Mouse (Mus musculus): ENCODE measurements around the gene Vmn1r148.
"Not testable (repeated sequence)": the region's sequence is repeated elsewhere in the genome, so short reads cannot be mapped to it uniquely, and the experiment has no call there.

The Vmn1r148 gene

DNA sequence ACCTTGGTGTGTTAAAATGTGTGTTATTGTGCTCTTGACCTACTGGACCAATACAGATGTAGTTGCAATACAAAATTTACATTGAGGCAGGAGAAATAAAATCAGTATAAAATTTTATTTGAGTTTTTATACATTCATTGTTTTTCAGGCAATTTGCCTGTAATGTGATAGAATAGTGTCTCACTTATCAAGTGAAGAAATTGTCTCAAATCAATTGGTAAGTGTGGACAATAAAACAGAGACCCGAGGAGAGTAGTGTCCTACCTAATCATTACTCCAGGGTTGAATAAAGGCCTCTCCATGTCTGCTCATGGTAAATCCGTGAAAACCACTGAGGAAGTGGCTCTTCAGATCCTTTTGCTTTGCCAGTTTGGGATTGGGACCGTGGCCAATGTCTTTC is at the start of gene Vmn1r148:
Vmn1r148 (plus strand) TSS at position 301 of the 400 bp plus-strand sequence.
- not testable (repeated sequence) for DNase-seq

DNA sequence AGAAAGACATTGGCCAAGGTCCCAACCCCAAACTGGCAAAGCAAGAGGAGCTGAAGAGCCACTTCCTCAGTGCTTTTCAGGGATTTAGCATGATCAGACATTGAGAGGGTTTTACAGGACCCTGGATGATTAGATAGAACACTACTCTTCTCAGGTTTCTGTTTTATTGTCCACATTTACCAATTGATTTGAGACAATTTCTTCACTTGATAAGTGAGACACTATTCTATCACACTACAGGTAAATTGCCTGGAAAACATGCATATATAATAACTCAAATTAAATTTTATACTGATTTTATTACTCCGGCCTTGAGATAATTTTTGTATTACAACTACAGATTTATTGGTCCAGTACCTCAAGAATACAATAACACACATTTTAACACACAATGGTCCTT is 42.4 kb upstream of the Vmn1r148 start, which contains the start of gene Gm8660:
Gm8660 (minus strand) TSS at position 101 of the 400 bp plus-strand sequence.
- DNase-seq = not testable (repeated sequence)

DNA sequence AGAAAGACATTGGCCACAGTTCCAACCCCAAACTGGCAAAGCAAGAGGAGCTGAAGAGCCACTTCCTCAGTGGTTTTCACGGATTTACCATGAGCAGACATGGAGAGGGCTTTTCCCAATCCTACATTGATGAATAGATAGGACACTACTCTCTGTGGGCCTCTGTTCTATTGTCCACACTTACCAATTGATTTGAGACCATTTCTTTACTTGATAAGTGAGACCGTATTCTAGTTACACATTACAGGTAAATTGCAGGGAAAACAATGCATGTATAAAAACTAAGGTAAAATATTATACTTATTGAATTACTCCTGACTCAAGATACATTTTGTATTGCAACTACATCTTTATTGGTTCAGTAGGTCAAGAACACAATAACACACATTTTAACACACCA is 24.7 kb downstream of the Vmn1r148 start, which contains the start of gene Vmn1r149:
Vmn1r149 (minus strand) TSS at position 101 of the 400 bp plus-strand sequence.
- DNase-seq = not testable (repeated sequence)

DNA sequence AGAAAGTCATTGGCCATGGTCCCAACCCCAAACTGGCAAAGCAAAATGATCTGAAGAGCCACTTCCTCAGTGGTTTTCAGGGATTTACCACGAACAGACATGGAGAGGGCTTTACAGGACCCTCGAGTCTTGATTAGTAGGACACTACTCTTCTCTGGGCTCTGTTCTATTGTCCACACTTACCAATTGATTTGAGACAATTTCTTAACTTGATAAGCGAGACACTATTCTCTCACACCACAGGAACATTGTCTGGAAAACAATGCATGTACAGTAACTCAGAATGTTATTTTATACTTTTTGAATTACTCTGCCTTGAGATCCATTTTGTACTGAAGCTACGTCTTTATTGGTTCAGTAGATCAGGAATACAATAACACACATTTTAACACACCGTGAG is 50.6 kb downstream of the Vmn1r148 start, which contains the start of gene Gm10665:
Gm10665 (minus strand) TSS at position 101 of the 400 bp plus-strand sequence.
- not testable (repeated sequence) for DNase-seq
